Mouse (Mus musculus): ENCODE results near the gene Zbtb8os. TPM values are rescaled to one million over a fixed set of nuclear protein-coding genes. Genes with fewer than 3 reads are reported as not detected.

Gene Zbtb8os
- polyA plus RNA-seq (2014; fragmentation: Illumina TruSeq; extraction: RNeasy Lipid Tissue Mini Kit (QIAGEN cat#74804); ENCODE audit: low read depth, low replicate concordance) = 33.3 TPM

GRCm38 (mm10) chr4:129335216-129336074 lies at the start of gene Zbtb8os, which contains the start of gene Rbbp4:
Gene Zbtb8os (plus strand): TSS chr4:129335695.
Gene Rbbp4 (minus strand): TSS chr4:129335370.

GRCm38 (mm10) chr4:129287472-129287981 lies 48.0 kb upstream of the Zbtb8os start, which contains the start of gene Sync:
Gene Sync (plus strand): TSS chr4:129287617.

GRCm38 (mm10) chr4:129377601-129378390 lies 42.3 kb downstream of the Zbtb8os start, which contains the start of gene Zbtb8a:
Gene Zbtb8a (minus strand): TSS chr4:129378116.

Other genes starting within 250 kb of the Zbtb8os start
- gene Tmem54, start 230.1 kb upstream of the Zbtb8os start, polyA plus RNA-seq (2014; fragmentation: Illumina TruSeq; extraction: RNeasy Lipid Tissue Mini Kit (QIAGEN cat#74804); ENCODE audit: low read depth, low replicate concordance) = not detected
- 0.39 TPM for gene Hpca, start 213.7 kb upstream of the Zbtb8os start, polyA plus RNA-seq (2014; fragmentation: Illumina TruSeq; extraction: RNeasy Lipid Tissue Mini Kit (QIAGEN cat#74804); ENCODE audit: low read depth, low replicate concordance)
- 330 TPM for gene Fndc5, start 198.7 kb upstream of the Zbtb8os start, polyA plus RNA-seq (2014; fragmentation: Illumina TruSeq; extraction: RNeasy Lipid Tissue Mini Kit (QIAGEN cat#74804); ENCODE audit: low read depth, low replicate concordance)
- 12.3 TPM for gene S100pbp, start 146.0 kb upstream of the Zbtb8os start, polyA plus RNA-seq (2014; fragmentation: Illumina TruSeq; extraction: RNeasy Lipid Tissue Mini Kit (QIAGEN cat#74804); ENCODE audit: low read depth, low replicate concordance)
- gene Yars, start 145.9 kb upstream of the Zbtb8os start, polyA plus RNA-seq (2014; fragmentation: Illumina TruSeq; extraction: RNeasy Lipid Tissue Mini Kit (QIAGEN cat#74804); ENCODE audit: low read depth, low replicate concordance) = 23.2 TPM
- 2.6 TPM for gene C77080, start 74.3 kb upstream of the Zbtb8os start, polyA plus RNA-seq (2014; fragmentation: Illumina TruSeq; extraction: RNeasy Lipid Tissue Mini Kit (QIAGEN cat#74804); ENCODE audit: low read depth, low replicate concordance)
- 21.0 TPM for gene Sync, start 48.1 kb upstream of the Zbtb8os start, polyA plus RNA-seq (2014; fragmentation: Illumina TruSeq; extraction: RNeasy Lipid Tissue Mini Kit (QIAGEN cat#74804); ENCODE audit: low read depth, low replicate concordance)
- 41.0 TPM for gene Rbbp4, start 325 bp upstream of the Zbtb8os start, polyA plus RNA-seq (2014; fragmentation: Illumina TruSeq; extraction: RNeasy Lipid Tissue Mini Kit (QIAGEN cat#74804); ENCODE audit: low read depth, low replicate concordance)
- gene Zbtb8a, start 42.4 kb downstream of the Zbtb8os start, polyA plus RNA-seq (2014; fragmentation: Illumina TruSeq; extraction: RNeasy Lipid Tissue Mini Kit (QIAGEN cat#74804); ENCODE audit: low read depth, low replicate concordance) = 3.6 TPM
- gene Zbtb8b, start 105.2 kb downstream of the Zbtb8os start, polyA plus RNA-seq (2014; fragmentation: Illumina TruSeq; extraction: RNeasy Lipid Tissue Mini Kit (QIAGEN cat#74804); ENCODE audit: low read depth, low replicate concordance) = not detected
- gene Bsdc1, start 125.9 kb downstream of the Zbtb8os start, polyA plus RNA-seq (2014; fragmentation: Illumina TruSeq; extraction: RNeasy Lipid Tissue Mini Kit (QIAGEN cat#74804); ENCODE audit: low read depth, low replicate concordance) = 48.9 TPM
- not detected for gene Tssk3, start 155.3 kb downstream of the Zbtb8os start, polyA plus RNA-seq (2014; fragmentation: Illumina TruSeq; extraction: RNeasy Lipid Tissue Mini Kit (QIAGEN cat#74804); ENCODE audit: low read depth, low replicate concordance)
- not detected for gene Fam229a, start 155.5 kb downstream of the Zbtb8os start, polyA plus RNA-seq (2014; fragmentation: Illumina TruSeq; extraction: RNeasy Lipid Tissue Mini Kit (QIAGEN cat#74804); ENCODE audit: low read depth, low replicate concordance)
- 5.8 TPM for gene Marcksl1, start 177.9 kb downstream of the Zbtb8os start, polyA plus RNA-seq (2014; fragmentation: Illumina TruSeq; extraction: RNeasy Lipid Tissue Mini Kit (QIAGEN cat#74804); ENCODE audit: low read depth, low replicate concordance)
- gene Hdac1, start 207.0 kb downstream of the Zbtb8os start, polyA plus RNA-seq (2014; fragmentation: Illumina TruSeq; extraction: RNeasy Lipid Tissue Mini Kit (QIAGEN cat#74804); ENCODE audit: low read depth, low replicate concordance) = 25.7 TPM
- gene Lck, start 237.9 kb downstream of the Zbtb8os start, polyA plus RNA-seq (2014; fragmentation: Illumina TruSeq; extraction: RNeasy Lipid Tissue Mini Kit (QIAGEN cat#74804); ENCODE audit: low read depth, low replicate concordance) = 0.68 TPM
- gene Fam167b, start 242.9 kb downstream of the Zbtb8os start, polyA plus RNA-seq (2014; fragmentation: Illumina TruSeq; extraction: RNeasy Lipid Tissue Mini Kit (QIAGEN cat#74804); ENCODE audit: low read depth, low replicate concordance) = 0.73 TPM

Measured in heart, adult 10 weeks (tissue).